Mouse (Mus musculus): ENCODE results near the gene Cpm. TPM values are rescaled to one million over a fixed set of nuclear protein-coding genes. Genes with fewer than 3 reads are reported as not detected.
"Not testable (repeated sequence)": the region's sequence is repeated elsewhere in the genome, so short reads cannot be mapped to it uniquely, and the experiment has no call there.

The Cpm gene
- total RNA-seq, 2 experiments from 2014 or later, result 13.2 to 14.0 TPM

DNA sequence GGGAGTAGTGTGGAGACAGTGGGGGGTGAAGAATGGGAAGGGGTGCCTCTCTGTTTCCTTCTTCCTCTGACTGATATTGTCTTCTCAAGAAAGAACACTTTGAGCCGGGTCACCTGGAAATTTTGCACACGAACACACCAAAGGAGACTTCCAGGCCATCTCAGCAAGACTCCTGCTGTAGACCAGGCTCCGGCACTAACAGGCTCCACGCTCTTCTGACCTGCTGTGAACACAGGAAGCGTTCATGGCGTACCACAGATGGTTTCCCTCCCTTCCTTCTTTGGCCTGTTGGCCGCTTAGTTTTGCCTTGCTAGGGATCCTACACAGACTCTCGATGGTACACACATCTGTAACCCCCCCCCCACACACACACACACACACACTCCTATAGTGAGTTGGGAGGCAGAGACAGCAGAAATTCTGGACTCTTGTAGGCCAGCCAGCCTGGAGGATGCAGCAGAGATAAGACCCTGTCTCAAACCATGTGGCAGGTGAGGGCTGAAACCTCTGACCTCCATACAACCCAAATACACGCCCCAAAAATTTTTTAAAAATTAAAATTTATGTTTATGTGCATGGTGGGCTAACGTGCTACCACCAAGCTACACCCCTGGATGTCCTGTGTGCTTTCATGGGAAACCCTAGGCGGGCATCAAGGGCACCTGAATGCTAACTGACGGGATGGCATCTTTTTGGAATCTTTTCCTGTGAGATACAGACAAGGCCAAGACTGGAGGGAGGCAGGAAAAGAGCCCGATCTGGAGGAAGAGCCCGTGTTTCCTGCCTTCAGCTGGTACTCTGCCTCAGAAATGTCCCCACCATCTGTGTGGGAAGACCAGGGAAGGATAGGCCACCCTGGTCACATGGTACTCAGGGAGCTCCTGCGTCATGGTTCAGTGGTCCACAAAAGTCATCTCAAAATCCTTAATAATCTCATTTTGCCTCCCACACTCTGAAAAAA lies 23.7 kb upstream of the Cpm start:
- DNase-seq (ENCODE audit: low spot score in 2 of 2), result no peak

DNA sequence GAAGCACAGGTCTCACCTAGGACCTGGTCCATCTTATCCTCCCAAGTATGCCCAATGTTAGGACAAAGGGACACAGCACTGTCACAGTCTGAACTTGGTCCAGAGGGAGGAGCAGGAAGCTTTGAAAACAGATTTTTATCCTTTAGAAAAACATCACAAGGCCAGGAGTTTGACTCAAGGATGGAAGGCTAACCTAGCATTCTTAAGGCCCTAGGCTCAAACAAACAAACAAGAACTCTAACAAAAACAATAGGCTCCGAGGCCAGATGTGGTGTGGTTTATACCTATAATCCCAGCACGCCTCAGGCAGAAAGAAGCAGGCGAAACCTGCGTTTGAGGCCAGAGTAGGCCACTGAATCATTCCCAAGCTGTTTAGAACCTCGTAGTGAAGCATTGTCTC lies 22.9 kb upstream of the Cpm start:
- no peak for DNase-seq (ENCODE audit: low spot score in 2 of 2)

- DNase-seq (ENCODE audit: low spot score in 2 of 2), result no peak
These were observed 22.1 kb upstream of the Cpm start for GRCm38 (mm10) chr10:117607051-117607803.

- no peak for DNase-seq (ENCODE audit: low spot score in 2 of 2)
These were observed 21.5 kb upstream of the Cpm start for GRCm38 (mm10) chr10:117607804-117608279.

- DNase-seq (ENCODE audit: low spot score in 2 of 2), result no peak
These were observed 20.8 kb upstream of the Cpm start for GRCm38 (mm10) chr10:117608487-117608886.

DNA sequence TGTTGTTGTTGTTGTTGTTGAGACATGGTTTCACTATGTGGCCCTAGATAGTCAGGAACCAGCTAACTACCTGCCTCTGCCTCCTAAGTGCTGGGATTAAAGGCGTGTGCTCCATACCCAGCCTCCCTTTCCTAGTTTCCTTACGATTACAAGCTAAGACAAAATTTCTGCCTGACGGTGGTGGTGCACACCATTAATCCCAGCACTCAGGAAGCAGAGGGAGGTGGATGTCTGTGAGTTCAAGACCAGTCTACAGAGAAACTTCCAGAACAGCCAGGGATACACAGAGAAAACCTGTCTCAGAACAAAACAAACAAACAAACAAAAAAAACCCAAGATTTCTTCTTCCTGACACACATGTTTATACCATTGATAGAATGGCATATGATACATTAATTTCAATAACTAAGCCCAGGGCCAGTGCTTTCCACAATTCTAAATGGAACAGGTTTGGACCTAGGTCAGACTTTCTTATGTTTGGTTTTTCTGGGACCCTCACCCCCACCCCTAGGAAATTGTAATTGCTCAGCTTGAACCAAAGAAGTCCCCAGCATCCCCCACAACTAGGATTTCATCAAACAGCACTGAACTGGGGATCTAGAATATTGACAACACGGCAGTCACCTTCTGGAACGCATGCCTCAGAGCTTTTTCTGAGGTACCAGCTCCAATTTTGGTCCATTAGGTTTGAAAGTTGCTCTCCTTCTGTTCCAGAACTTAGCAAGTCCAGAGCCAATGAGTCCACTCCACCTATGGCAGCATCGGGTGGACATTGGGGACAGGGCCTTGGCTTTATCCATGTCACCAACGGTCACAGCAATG lies 20.1 kb upstream of the Cpm start:
- DNase-seq (ENCODE audit: low spot score in 2 of 2), result no peak

GRCm38 (mm10) chr10:117609810-117610090 lies 19.6 kb upstream of the Cpm start:
- no peak for DNase-seq (ENCODE audit: low spot score in 2 of 2)

DNA sequence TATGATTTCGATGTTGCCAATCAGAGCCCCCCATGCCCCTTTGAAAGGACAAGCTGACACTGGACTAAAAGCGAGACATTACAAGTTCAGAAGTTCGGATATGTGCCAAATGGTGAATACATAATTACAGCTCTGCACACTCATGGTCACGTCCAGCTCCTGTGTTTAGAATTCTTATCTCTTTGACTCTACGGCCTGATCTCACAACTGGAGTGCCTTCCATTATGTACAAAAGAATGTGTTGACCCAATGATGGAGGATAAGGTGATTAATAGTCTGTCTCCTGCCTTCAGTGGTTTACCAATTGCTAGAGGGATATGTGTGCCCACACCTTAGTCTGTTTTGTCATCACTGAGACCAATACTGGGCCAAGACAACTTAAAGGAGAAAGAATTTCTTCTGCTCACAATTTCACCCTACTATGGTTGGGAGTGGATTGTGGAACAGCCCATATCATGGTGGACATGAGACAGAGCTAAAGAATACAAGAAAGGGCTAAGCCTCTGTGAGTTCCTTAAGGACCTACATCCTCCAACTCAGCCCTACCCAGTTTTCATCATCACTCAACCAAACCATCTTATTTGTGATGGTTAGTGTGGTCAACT lies 19.0 kb upstream of the Cpm start:
- DNase-seq (ENCODE audit: low spot score in 2 of 2), result no peak

DNA sequence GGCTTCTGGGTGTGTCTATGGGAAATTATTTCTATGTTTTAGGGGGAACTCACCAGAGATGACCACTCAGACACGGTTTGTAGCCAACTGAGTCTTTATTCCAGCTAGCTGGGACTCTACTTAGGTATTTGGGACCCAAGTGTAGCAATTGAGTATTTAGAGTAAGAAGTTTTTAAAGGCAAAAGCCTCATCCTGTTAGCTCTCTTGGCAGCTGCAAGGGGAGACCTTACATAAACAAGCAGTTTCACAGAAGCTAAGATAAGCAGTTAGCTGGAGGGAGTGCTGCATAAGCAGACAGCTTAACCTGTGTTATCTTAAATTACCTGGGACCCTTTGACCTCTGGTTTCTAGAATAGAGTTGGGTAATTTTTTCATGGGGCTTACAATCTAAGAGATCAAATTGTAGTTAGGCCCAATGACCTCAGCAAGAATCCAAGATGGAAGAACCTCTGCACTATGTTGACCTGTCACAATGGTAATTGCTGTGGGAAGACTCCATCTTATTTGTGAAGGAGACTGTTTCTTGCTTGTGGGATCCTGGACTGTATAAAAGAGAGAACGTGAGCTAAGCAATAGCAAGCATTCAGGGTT lies 18.4 kb upstream of the Cpm start:
- DNase-seq (ENCODE audit: low spot score in 2 of 2), result no peak

- DNase-seq (ENCODE audit: low spot score in 2 of 2), result no peak
These were observed 17.8 kb upstream of the Cpm start for GRCm38 (mm10) chr10:117611503-117611902.

DNA sequence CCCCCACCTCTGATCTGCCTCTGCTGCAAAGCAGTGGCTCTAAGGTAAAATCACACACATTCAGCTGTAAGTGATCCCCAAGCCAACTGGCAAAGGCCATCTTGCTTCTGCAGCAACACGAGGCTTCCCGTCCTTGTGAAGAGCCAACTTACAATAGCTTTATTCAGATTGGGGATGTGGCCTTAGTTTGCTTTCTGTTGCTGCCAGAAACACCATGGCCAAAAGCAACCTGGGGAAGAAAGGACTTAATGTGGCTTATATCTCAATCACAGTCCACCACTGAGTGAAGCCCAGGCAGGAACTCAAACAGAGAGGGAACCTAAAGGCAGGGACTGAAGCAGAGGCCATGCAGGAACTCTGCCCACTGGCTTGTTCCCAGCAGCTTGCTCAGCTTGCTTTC lies 17.3 kb upstream of the Cpm start:
- no peak for DNase-seq (ENCODE audit: low spot score in 2 of 2)

GRCm38 (mm10) chr10:117612621-117613584 lies 16.4 kb upstream of the Cpm start:
- no peak for DNase-seq (ENCODE audit: low spot score in 2 of 2)

- DNase-seq (ENCODE audit: low spot score in 2 of 2), result no peak
These were observed 15.3 kb upstream of the Cpm start for GRCm38 (mm10) chr10:117613960-117614359.

DNA sequence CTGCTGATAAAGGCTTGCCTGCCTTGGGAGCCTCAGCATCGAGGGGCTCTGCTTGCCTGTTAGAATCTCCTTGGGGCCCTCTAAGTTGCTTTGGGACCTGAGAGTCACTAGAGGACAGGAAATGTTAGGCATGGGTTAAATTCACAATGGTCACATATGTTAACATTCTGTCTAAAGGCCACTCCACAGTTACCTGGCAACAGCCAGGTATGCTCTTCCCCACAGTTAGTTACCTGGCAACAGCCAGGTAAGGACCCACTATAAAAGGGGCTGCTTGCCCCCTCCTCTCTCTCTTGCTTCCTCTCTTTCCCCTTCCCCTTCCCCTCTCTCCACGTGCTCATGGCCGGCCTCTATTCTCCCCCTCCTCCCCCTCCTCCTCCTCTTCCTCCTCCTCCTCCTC lies 14.9 kb upstream of the Cpm start:
- DNase-seq (ENCODE audit: low spot score in 2 of 2), result no peak

DNA sequence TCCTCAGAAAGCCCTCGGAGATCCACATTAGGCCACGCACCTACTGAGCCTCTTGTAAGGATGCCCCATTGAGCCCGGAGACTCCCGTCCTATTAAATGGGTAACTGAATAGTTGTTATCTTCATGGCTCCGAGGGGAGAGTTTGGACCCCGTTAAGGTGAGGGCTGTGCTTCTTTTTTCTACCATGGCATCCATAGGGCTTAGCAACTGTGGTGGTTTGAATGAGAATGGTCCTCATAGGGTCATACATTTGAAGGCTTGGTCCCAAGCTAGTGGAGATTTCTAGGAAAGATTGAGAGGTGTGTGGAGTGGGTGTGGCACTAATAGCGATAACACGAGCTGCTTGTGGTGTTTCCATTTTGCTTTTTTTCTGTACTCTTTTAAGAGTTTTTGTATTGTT lies 14.1 kb upstream of the Cpm start:
- DNase-seq (ENCODE audit: low spot score in 2 of 2), result no peak

GRCm38 (mm10) chr10:117615746-117616145 lies 13.6 kb upstream of the Cpm start:
- no peak for DNase-seq (ENCODE audit: low spot score in 2 of 2)

GRCm38 (mm10) chr10:117616191-117616680 lies 13.1 kb upstream of the Cpm start:
- no peak for DNase-seq (ENCODE audit: low spot score in 2 of 2)

DNA sequence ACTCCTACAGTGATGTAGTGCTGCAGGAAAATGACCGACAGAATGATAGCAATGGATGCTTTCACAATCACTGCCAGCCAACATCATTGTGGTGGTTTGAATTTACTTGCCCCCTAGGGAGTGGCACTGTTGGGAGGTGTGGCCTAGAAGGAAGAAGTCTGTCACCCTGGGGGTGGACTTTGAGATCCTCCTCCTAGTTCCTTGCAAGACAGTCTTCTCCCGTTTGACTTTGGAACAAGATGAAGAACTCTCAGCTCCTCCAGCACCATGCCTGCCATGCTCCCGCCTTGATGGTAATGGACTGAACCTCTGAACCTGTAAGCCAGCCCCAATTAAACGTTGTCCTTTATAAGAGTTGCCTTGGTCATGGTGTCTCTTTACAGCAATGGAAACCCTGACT lies 12.5 kb upstream of the Cpm start:
- not testable (repeated sequence) for DNase-seq (ENCODE audit: low spot score in 2 of 2)
